Mouse (Mus musculus) macrophage (primary cell): Measurements from ENCODE around the gene Tceal8. TPM values are rescaled to one million over a fixed set of nuclear protein-coding genes. Genes with fewer than 3 reads are reported as not detected.
"Not testable (repeated sequence)": the region's sequence is repeated elsewhere in the genome, so short reads cannot be mapped to it uniquely, and the experiment has no call there.

Source experiments
- H3K27ac ChIP-seq: fragments of 350-480 bp; formaldehyde crosslinking; 2 replicates; pipeline ENCODE4 v1.9.0; 2021
- H3K36me3 ChIP-seq: fragments of 350-480 bp; formaldehyde crosslinking; 2 replicates; pipeline ENCODE4 v1.9.0; 2021; ENCODE audit errors: inconsistent target
- H3K4me3 ChIP-seq: fragments of 350-480 bp; formaldehyde crosslinking; 2 replicates; pipeline ENCODE4 v1.9.0; 2021; ENCODE audit errors: inconsistent target
- H3K79me2 ChIP-seq: fragments of 350-480 bp; formaldehyde crosslinking; 2 replicates; pipeline ENCODE4 v1.9.0; 2021; ENCODE audit errors: inconsistent target
- WGBS: methylation state at CpG from one replicate; pipeline ENCODE4 v1.1.7; 2026; ENCODE audit warnings: inconsistent platforms; ENCODE audit not compliant: missing documents; 5-methylcytosine and 5-hydroxymethylcytosine counted together
- polyA plus RNA-seq: library from polyadenylated mRNA; stranded (reverse); fragments of 250-400 nt; gene quantifications from 3 replicates; pipeline ENCODE4 v1.2.4, GENCODE M21; 2018; ENCODE audit warnings: inconsistent platforms

Gene Tceal8
- polyA plus RNA-seq, 1 experiment from 2014 or later = 164 TPM

GRCm38 (mm10) chrX:136170625-136171024, 1.5 kb downstream of the Tceal8 start:
- H3K36me3 ChIP-seq = no peaks in the 10 kb centered on the region
- 95% methylated on average over 10 of the region's 10 CpGs for WGBS
- no peaks in the 10 kb centered on the region for H3K79me2 ChIP-seq
- no peak overlapping the region for H3K27ac ChIP-seq
- no peak overlapping the region for H3K4me3 ChIP-seq

GRCm38 (mm10) chrX:136144195-136144594, 27.9 kb downstream of the Tceal8 start:
- H3K27ac ChIP-seq = no peak overlapping the region
- WGBS = 77% methylated on average over 7 of the region's 7 CpGs
- no peaks in the 10 kb centered on the region for H3K36me3 ChIP-seq
- no peaks in the 10 kb centered on the region for H3K79me2 ChIP-seq
- no peak overlapping the region for H3K4me3 ChIP-seq

GRCm38 (mm10) chrX:136143711-136144110, 28.4 kb downstream of the Tceal8 start:
- H3K4me3 ChIP-seq = no peak overlapping the region
- WGBS = 83% methylated on average over 1 of the region's 2 CpGs
- H3K27ac ChIP-seq = no peak overlapping the region
- no peaks in the 10 kb centered on the region for H3K36me3 ChIP-seq
- H3K79me2 ChIP-seq = no peaks in the 10 kb centered on the region

DNA sequence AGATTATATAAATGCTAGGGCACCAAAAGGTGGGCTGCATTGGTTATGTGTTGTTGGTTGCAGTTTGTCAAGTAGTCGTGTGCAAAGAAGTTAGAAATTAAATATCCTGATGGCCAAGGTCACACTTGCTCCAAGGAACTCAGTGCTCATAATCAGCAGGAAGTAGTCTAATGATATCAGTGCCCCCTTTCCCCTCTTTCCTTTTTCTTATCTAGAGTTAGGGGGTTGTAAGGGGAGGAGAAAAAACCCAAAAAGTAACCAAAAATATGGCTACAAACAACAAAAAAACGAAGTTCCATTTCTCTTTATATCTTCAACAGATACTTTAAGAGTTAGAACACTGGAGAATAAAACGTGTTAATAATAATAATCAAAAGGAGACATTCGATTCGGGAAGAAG, 30.8 kb downstream of the Tceal8 start:
- Histone ChIP-seq H3K36me3 (no peaks in the 10 kb centered on the region), H3K4me3 (no peak overlapping the region), H3K79me2 (no peaks in the 10 kb centered on the region), H3K27ac (no peak overlapping the region)
- 89% methylated on average over 4 of the region's 5 CpGs for WGBS

DNA sequence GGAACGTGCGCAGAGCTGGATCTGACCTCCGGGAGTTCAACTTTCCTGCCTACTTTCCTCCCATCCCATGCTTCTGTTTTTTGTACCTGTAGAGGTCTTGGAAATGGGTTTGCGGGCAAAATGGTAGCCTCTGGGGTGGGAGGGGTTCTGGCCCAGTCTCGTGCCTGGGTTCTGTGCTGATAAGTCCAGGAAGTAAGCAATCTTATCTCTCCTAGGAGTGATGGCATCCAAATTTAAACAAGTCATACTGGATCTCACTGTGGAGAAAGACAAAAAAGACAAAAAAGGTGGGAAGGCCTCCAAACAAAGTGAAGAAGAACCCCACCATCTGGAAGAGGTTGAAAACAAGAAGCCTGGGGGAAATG, 32.5 kb downstream of the Tceal8 start:
- not testable (repeated sequence) for H3K79me2 ChIP-seq, H3K27ac ChIP-seq, H3K36me3 ChIP-seq, H3K4me3 ChIP-seq
- WGBS = no CpG with 5 or more reads among the region's 5 CpGs

DNA sequence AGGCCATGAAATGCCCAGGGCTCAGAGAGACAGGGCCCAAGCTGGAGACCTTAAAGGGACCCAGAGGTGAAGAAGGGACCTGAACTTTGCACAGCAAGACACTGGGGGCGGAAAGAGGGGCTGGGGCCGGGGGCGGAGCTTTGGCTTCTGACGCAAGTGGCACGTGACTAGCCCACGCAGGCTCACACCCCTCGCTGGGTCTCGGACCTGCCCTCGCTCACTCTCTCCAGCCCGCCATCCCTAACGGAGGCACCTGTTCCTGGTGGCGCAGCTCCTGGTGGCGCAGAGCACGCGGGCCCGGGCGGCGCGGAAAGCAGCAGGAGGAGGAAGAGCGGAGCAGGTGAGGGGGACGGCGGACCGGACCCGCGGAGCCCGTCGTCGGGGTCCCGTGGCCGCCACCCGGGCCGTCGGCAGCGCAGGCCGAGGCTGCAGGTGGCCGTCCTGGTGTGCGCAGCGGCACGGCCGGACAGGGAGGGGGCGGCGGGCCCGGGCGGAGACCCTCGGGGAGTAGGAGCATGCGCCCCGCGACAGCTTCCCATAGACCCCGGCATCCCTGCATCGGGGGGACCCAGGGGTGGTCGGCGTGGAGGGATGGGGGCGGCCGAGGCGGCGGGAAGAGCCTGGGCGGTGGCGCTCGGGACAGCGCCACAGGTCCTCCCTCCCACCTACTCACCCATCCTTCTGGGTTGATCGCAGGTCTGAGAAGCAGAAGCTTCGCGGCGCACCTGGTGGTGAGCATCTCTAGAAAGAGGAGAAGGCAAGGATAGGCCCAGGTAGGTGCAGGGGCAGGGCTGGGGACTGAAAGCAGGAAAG, 33.1 kb downstream of the Tceal8 start, which contains the start of gene Bex4:
TSS of gene Bex4 (plus strand) at position 170 of the 813 bp plus-strand sequence.
- WGBS = 12% methylated on average over 11 of the region's 64 CpGs
- not testable (repeated sequence) for H3K27ac ChIP-seq, H3K4me3 ChIP-seq, H3K36me3 ChIP-seq, H3K79me2 ChIP-seq

GRCm38 (mm10) chrX:136135559-136135958, 36.6 kb downstream of the Tceal8 start:
- Histone ChIP-seq H3K27ac (no peak overlapping the region), H3K79me2 (no peaks in the 10 kb centered on the region), H3K36me3 (no peaks in the 10 kb centered on the region), H3K4me3 (no peak overlapping the region)
- WGBS = 96% methylated on average over 3 of the region's 4 CpGs

- no peaks in the 10 kb centered on the region for H3K79me2 ChIP-seq
- H3K36me3 ChIP-seq = no peaks in the 10 kb centered on the region
- 14% methylated on average over 5 of the region's 5 CpGs for WGBS
- H3K4me3 ChIP-seq = no peak overlapping the region
- no peak overlapping the region for H3K27ac ChIP-seq
Measured at GRCm38 (mm10) chrX:136127744-136128064, 44.4 kb downstream of the Tceal8 start.

GRCm38 (mm10) chrX:136127038-136127743, 45.0 kb downstream of the Tceal8 start:
- H3K36me3 ChIP-seq = no peaks in the 10 kb centered on the region
- no peaks in the 10 kb centered on the region for H3K79me2 ChIP-seq
- 59% methylated on average over 5 of the region's 8 CpGs for WGBS
- H3K4me3 ChIP-seq = no peak overlapping the region
- no peak overlapping the region for H3K27ac ChIP-seq

Other genes starting within 250 kb of the Tceal8 start
- not detected in 3 replicates for gene Arxes2, start 178.5 kb downstream of the Tceal8 start, polyA plus RNA-seq
- not detected in 3 replicates for gene Arxes1, start 139.0 kb downstream of the Tceal8 start, polyA plus RNA-seq
- not detected in 3 replicates for gene Bex2, start 104.1 kb downstream of the Tceal8 start, polyA plus RNA-seq
- not detected in 3 replicates for gene Nxf3, start 87.1 kb downstream of the Tceal8 start, polyA plus RNA-seq
- not detected in 3 replicates for gene Bex4, start 33.3 kb downstream of the Tceal8 start, polyA plus RNA-seq
- 0.46 to 0.86 TPM in 2 of 3 replicates, not detected in the other for gene Tceal5, start 31.5 kb upstream of the Tceal8 start, polyA plus RNA-seq
- gene Tceal7, start 42.4 kb upstream of the Tceal8 start, polyA plus RNA-seq = 0.90 TPM in 1 of 3 replicates, not detected in the others
- 1.1 to 18.3 TPM (median 3.6 TPM) in 3 replicates for gene Bex1, start 43.2 kb upstream of the Tceal8 start, polyA plus RNA-seq
- 170 to 738 TPM (median 419 TPM) in 3 replicates for gene Tceal9, start 72.7 kb upstream of the Tceal8 start, polyA plus RNA-seq
- gene Bex3, start 97.9 kb upstream of the Tceal8 start, polyA plus RNA-seq = 47.3 to 157 TPM (median 72.5 TPM) in 3 replicates